Mouse (Mus musculus) activated CD4-positive, CD25-positive, alpha-beta regulatory T cell, adult 4 months (primary cell): Measurements from ENCODE around the gene Cic. TPM values are rescaled to one million over a fixed set of nuclear protein-coding genes. Genes with fewer than 3 reads are reported as not detected.
"Not testable (repeated sequence)": the region's sequence is repeated elsewhere in the genome, so short reads cannot be mapped to it uniquely, and the experiment has no call there.

Source experiments
- ATAC-seq: one replicate; pipeline ENCODE4 v1.8.0; 2017
- polyA plus RNA-seq, 2 experiments: library from polyadenylated mRNA; unstranded; fragments of 100-300 nt; shearing (Covaris generic); gene quantifications; one replicate each; pipeline ENCODE4 v1.2.1; 2017

The Cic gene
- polyA plus RNA-seq, 2 experiments from 2014 or later = 23.2 to 26.0 TPM

GRCm38 (mm10) chr7:25308702-25309318, 41.3 kb downstream of the Cic start:
- ATAC-seq = no peak

- no peak for ATAC-seq
Observed at GRCm38 (mm10) chr7:25309425-25309824, 41.9 kb downstream of the Cic start.

GRCm38 (mm10) chr7:25311193-25311592, 43.7 kb downstream of the Cic start:
- no peak for ATAC-seq

GRCm38 (mm10) chr7:25313325-25313724, 45.8 kb downstream of the Cic start:
- no peak for ATAC-seq

GRCm38 (mm10) chr7:25314606-25315305, 47.3 kb downstream of the Cic start:
- no peak for ATAC-seq

GRCm38 (mm10) chr7:25315306-25316041, 48.0 kb downstream of the Cic start:
- no peak for ATAC-seq

- peak; percentile 84 for ATAC-seq
Observed at GRCm38 (mm10) chr7:25316532-25317445, 49.3 kb downstream of the Cic start, which contains the start of gene Megf8. TSS of gene Megf8 (plus strand) at chr7:25317164.

GRCm38 (mm10) chr7:25317446-25317999, 50.0 kb downstream of the Cic start:
- no peak for ATAC-seq

- no peak for ATAC-seq
Observed at GRCm38 (mm10) chr7:25322058-25322484, 54.6 kb downstream of the Cic start.

GRCm38 (mm10) chr7:25323219-25323618, 55.7 kb downstream of the Cic start:
- no peak for ATAC-seq

- not testable (repeated sequence) for ATAC-seq
Observed at GRCm38 (mm10) chr7:25325431-25325830, 57.9 kb downstream of the Cic start.

- ATAC-seq = no peak
Observed at GRCm38 (mm10) chr7:25326233-25326632, 58.7 kb downstream of the Cic start.

- no peak for ATAC-seq
Observed at GRCm38 (mm10) chr7:25333596-25334307, 66.2 kb downstream of the Cic start.

- ATAC-seq = no peak
Observed at GRCm38 (mm10) chr7:25334472-25334871, 67.0 kb downstream of the Cic start.

GRCm38 (mm10) chr7:25339329-25339728, 71.8 kb downstream of the Cic start:
- ATAC-seq = no peak

GRCm38 (mm10) chr7:25341000-25341784, 73.7 kb downstream of the Cic start:
- no peak for ATAC-seq
